Mouse (Mus musculus): ENCODE measurements around the gene Ric8b.

Gene Ric8b

DNA sequence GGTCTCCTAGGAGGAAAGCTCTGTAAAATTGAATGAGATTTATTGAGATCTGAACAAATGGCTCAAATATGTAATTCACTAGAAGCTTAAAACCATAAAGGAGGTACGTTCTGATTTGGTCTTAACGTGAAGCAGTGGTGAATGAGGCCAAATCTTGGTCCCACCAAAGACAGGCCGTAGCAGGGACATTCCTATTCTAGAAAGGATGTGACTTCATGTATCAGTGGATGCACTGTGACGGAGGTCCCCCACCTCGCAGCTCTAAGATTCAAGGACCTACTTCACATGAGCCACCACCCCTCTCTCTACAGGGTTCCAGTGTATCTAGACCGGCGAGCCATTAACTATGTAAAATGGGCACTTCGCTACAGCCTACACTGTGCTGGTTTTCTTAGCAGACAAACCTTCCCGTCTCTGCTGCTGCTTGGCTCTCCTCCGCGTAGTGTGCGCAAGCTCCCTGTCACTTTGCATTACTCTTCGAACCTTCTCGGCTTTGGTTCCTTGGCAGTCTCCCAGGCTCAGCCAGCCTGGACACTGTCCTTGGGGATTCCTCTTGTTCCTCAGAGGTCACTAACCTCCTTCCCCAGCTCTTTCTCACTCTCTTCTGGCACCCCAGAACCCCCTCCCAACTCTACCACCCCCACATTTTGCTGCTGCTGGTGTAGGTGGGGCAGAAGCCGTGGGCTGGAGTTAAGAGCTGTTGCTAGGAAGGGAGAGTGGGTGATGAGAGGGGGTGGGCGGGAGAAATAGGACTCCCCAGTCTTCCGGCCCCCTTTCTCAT lies 8.2 kb upstream of the Ric8b start:
- no peak for DNase-seq (ENCODE audit: low spot score)

DNA sequence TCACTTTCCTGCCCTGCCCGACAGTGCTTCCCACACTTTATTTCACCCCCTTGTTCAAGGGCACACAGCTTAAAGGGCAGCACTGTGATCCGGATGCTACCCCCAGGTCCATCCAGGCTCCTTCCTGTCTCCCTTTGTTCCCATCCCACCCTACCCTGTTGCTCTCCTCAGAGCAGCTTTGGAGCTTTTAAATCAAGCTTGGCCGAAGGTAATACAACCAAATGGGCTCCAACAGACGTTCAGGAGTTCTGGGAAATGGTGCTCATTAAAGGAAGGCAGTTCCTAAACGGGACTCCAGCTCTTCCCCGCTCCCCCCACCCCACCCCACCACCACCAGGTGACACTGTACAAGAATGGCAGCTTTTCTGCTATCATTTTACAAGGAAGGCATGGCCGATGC lies 7.2 kb upstream of the Ric8b start:
- DNase-seq (ENCODE audit: low spot score): no peak

DNA sequence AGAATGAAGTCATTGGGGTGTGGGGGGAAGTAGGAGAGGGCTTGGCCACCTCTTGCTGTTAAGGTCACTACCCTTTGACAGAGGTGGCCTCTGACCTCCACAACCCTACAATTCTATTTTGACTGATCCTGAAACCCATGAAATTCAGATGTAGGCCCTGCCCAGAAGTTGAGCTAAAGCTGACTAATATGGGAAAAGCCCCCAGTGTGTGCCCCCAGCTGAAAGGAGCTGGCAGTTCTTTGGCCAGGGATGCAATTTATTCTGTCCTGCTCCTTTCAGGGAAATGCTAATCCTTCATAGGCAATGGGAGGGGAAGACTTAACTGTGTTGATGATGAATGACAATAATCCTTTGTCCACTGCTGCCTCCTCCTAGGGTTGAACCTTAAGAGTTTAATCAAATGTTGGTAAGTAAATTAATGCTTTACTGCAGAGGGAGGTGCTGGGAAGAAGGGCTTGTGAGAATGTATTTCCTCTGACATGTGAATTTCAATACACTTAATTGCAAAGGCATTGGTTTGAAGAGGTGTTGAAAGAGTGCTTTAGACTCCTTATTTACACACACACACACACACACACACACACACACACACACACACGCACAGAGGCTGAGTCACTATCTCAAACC lies 6.5 kb upstream of the Ric8b start:
- DNase-seq (ENCODE audit: low spot score): no peak

DNA sequence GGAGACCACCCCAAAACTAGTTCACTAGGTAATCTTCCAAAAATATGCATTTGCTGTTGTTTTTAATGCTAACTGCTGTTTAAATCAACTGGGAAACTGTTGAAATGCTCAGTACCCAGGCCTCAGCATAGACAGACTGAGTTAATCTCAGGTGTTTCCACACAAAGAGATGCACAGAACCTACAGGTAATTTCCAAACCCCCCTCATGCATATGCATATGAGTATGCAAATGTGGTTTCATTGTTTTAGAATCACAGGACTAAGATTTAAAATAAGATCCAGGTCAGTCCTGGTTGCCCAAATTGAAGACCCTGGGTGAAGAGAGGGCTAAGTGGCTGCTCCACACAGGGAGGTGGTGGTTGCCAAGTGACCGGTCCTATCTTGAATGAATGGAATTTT lies 4.3 kb upstream of the Ric8b start:
- no peak for DNase-seq (ENCODE audit: low spot score)

DNA sequence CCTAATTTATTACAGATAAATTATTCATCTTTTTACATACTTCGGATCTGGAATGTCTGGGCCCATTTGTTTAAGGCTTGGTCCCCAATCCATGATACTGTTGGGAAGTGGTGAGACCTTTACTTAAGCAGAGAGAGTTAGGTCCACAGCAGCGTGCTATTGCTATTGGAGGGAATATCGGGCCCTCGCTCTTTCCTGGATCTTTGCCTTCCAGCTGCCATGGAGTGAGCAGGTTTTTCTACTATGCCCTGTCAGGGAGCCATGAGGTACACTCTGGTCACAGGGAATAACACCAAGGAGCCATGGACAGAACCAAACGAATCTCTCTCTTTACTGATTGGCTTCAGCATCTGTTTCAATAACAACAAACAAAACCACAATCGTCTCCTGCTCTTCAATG lies 1.9 kb upstream of the Ric8b start:
- no peak for DNase-seq (ENCODE audit: low spot score)

DNA sequence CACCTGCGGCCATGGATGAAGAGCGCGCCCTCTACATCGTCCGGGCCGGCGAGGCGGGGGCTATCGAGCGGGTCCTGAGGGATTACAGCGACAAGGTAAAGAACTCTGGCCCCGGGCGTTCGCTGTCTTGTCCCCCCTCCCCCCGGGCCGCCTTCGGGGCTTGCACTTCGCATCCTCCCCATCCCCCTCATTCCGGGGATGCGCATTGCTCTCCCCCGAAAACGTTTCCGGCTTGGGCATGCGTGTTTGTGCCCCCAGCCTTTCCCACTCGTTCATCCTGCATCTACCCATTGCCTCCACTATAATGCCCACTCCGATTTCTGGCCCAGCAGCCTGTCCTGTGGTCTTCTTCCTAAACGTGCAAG lies 297 bp downstream of the Ric8b start:
- DNase-seq (ENCODE audit: low spot score): no peak

DNA sequence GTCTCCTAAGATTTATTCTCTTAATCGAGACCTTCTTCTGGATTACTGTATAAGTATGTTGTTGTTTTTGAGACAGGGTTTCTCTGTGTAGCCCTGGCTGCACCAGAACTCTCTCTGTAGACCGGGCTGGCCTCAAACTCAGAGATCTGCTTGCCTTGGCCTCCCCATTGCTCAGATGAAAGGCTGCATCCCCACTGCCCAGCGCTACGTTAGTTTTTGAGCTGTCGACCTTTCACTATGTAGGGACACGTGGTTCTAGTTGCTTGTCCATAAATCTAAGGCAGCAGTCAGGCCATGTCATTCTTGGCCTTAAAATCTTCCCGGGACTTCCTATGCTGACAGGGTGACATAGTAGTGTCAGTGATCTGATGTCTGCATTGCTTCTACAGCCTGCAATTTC lies 8.9 kb downstream of the Ric8b start:
- no peak for DNase-seq (ENCODE audit: low spot score)

DNA sequence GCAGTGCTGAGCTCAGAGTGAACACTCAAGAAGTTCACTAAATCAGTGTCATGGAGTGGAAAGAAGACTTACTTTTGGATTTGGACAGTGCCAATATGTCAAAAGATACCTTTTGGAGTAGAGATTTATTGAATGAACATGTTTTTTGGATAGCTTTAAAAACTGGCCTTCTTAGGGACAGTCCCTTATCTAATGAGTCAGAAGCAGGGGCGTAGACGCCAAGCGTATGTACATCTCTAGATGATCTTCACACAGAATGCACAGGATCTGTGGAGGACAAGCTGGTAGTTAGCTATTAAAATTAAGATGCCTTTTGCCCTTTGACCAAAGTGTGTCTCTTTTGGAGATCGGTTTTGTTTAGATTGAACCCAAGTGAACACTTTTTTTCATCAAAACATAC lies 9.5 kb downstream of the Ric8b start:
- DNase-seq (ENCODE audit: low spot score): no peak

DNA sequence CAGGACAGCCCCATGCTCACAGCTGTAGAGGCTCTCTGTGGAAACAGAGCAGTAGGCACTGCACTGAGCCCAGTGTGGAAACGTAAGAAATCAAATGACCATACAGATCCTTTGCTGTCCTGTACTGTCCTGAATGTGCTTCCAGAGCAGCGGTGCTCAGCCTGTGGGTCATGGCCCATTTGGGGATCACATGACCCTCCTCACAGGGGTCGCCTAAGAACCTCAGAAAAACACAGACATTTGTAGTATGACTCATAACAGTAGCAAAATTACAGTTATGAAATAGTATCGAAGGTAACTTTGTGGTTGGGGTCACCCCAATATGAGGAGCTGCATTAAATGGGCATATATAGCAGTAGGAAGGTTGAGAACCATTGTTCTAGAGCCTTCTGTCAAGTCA lies 11.0 kb downstream of the Ric8b start:
- DNase-seq (ENCODE audit: low spot score): no peak

DNA sequence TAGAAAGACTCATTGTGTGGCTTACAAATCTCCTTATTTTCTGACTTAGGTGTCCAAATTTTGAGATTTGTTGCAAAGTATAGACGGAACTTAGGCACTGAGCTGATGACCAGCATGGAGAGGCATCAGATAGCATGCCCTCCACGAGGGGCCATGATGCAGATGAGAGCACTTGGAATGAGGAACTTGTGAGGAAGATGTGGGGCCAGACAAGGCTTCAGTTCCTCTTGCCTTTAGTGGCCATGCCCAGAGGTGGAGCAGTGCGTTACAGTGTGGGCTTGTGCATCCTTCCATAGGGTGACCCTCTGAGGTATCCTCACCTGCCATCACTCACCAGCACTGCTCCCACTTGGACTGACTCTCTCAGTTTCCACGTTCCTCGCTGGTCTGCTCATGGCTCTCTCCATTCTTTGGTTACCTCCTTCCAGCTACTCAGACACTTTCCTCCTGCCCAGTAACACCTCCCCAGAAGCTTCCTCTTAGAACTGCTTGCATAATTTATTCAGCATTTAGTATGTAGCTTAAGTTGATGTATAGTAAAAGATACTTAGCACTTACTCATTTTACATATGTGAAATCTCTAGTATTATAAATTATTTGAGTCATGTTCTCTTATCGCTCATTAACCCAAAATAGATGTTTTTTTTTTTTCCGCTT lies 18.3 kb downstream of the Ric8b start:
- no peak for DNase-seq (ENCODE audit: low spot score)

DNA sequence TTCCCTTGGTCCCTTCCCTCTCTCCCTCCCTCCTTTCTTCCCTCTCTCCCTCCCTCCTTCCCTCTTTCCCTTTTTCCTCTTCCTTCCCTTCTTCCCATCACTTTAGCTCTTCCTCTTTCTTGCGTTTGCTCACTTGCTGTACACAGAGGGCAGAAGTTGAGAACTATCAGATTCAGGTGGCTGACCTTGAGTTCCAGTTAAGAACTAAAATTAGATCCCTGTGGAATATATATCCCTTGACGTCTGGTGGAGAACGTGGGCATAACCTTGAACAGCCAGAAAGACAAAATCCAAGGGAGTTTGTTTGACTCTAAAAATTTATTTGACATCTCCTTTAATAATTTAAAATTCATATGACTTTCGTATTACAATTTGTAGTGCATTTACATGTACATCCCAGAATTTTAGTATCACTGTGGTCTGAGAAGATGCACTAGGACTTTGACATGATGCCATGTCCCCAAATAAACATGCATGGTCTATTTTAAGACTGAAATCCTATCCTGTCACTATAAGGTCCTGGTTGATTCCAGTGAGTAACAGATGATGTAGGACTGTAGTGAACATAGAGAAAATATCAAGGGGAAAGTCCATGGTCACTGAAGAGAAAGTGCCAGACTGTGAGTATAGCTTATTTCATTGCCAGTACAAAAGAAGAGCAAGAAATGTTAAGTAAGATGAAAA lies 19.6 kb downstream of the Ric8b start:
- no peak for DNase-seq (ENCODE audit: low spot score)

DNA sequence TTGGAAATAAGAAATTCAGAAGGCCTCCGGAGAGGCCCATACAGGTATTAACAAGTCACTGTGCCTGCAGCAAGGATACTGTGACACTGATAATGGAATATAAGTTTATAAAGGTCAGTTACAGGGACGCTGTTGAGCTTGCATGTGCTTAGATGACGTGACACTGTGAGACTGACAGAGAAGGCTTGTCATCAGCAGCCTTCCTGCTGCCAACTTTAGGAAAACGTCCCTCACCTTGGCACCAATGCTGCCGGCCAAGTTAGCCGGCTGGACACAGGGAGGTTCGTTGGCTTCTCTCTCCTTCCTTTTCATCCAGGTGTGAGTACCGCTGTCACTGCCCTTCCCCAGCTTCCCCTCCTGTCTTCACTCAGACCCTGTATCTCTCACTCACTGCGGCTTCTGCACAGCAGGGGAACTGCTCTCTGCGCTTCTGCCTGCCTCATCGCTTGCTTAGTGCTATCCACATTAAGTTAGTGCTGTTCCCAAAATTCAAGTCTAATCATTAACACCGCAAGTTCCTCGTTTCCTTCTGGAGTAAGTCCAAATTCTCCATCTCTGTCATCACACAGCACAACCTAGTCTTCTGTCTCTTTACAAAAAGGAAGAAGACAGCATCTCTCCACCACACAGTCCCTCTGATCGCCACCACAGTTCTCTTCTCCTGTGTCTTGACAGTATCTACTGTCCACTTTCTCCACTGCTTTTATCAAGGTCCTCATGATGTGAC lies 20.8 kb downstream of the Ric8b start:
- DNase-seq (ENCODE audit: low spot score): no peak

DNA sequence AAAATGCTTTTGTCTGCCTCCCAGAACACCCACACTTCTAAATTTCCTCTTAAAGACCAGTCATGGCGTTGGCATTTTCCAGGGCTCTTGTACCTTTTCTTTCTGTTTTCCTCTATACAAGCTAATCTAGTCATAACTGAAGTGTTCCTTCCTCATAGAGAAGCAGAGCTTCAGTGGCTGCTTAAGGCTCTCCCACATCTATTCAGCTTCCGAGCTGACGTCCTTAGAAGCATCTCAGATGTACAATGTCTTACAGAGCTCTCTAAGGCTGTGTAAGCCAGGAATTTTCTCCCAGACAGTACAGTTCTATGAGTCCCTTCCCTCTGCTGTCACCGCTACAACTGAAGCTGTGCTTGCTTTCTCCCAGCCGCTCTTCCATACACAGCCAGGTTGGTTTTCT lies 21.5 kb downstream of the Ric8b start:
- DNase-seq (ENCODE audit: low spot score): no peak

DNA sequence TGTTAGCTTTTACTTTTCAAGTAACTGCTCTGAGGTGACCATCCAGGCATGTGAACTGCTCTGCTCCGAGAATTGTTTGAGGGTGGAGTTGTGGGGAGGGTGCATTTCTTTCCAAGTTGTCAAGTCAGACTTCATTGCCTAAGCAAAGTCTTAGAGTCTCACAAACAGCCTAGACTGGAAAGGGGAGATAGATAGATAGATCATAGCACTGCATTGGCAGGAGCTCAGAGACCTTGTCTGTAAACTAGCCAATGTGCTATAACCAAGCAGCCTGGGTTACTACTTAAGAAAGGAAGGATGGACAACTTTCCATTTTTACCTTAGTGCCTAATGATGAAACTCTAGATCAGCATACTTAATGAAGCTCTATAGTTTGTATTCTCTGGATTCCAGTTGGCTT lies 22.9 kb downstream of the Ric8b start:
- DNase-seq (ENCODE audit: low spot score): no peak

DNA sequence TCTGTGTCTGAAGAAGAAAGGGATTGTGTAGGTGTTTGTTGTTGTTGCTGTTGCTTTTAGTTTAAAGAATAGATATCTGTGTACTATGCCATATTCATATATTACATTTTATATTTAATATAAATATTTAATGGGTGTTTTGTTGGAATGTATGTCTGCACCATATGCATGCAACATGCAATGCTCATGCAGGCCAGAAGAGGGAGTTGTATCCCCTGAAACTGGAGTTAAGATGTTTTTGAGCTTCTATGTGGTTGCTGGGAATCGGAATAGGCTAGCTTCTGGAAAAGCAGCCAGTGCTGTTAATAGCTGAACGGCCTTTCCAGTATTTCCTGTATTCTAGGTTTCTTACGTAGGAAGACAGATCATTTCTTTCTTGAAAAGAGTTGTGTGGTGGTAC lies 28.3 kb downstream of the Ric8b start:
- no peak for DNase-seq (ENCODE audit: low spot score)

DNA sequence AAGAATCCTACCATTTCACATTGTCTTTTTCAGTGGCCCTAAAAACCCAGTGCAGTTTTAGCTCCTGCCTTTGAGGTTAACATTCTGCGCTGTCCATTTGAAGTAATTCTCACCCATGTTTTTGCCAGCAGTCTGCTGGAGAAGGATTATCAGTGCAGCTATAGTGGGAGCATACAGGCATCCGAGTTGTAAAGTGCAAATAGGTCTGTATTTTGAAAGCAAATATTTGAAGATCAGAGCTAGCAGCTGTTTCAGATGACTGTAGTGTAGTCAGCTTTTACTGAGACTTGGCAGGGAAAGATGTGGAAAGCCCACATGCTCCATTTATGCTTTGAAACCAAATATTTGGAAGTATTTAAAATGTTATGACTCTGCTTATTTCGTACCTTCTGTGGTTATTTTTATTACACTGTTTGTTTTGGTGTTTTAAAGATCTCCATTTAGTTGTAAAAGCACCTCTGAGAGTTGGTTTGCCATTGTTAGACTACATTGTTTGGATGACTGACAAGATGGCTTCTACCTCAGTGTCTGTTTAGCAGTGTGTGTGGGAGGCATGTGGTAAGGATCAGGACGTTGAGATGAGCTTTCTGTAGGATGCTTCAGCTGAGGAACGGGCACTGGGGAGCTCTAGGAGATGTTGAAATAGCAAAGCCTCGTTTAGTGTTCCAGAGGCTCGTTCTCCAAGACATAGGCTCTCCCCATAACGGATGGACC lies 31.7 kb downstream of the Ric8b start:
- no peak for DNase-seq (ENCODE audit: low spot score)

DNA sequence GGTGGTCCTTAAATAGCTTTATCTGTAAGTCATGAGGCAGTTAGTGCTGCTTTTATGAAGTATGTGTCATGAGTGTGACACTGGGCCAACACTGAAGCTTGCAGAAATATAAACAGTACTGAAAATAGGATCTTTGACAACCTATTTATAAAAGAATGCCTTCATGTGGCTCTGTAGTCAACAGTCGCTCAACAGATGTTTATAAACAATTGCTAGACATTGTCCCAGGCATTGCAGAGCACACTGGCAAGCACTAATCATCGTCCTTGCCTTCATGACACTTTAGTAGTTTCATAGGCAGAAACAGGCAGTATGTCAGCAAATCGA lies 32.2 kb downstream of the Ric8b start:
- DNase-seq (ENCODE audit: low spot score): no peak

DNA sequence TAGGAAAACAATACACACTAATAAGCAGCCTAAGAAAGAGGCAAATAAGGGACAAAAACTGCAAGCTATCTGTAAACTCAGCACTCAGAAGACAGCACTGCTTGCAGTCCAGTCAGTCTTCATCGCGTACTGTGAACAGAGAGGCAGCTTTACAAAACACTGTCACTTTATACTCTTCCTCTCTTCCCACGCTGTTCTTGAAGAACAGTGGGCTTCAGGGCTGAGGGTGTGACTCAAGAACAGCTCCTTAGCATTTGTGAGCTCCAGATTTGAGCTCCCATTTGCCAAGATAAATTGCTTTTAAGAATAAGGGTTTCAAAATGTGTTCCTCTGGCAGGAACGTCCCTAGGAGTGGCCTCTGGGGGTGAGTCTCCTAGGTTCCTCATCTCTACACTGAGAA lies 33.0 kb downstream of the Ric8b start:
- no peak for DNase-seq (ENCODE audit: low spot score)

DNA sequence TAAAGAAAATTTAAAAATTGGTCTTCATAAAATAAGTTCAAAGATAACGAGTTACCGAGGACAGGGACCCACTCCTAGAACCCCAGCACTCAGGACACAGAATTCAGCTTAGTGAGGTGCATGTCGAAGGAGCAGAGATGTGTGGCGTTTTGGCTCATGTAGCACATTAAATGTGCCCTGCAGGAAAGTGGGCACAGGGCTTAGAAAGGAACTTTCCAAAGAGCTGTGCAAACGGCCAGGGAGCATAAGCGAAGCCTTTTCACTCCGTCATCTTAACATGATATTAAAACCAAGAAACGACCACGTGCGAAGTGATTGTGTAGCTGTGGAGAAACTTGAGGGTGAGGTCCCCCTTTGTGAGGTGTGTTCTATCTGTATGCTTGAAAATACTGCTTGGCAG lies 36.8 kb downstream of the Ric8b start:
- DNase-seq (ENCODE audit: low spot score): no peak

DNA sequence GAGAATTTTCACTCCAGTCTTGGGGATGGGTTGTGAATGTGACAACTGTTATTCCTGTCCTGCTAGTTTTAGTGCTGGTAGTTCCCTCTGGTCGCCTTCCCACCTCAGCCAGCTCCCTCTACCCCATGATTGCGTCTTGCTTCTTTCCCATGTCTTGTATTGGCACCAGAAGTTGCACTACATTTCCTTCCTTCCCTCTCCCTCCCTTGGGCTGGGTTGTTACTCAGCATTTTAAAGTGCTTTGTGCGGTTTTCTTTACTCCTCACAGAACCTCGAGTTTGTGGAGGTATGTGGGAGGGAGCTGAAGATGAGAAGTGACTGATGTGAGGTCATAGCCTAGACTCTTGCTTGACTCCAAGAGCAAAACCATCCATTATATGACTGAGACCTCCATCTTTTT lies 38.8 kb downstream of the Ric8b start:
- DNase-seq (ENCODE audit: low spot score): no peak

DNA sequence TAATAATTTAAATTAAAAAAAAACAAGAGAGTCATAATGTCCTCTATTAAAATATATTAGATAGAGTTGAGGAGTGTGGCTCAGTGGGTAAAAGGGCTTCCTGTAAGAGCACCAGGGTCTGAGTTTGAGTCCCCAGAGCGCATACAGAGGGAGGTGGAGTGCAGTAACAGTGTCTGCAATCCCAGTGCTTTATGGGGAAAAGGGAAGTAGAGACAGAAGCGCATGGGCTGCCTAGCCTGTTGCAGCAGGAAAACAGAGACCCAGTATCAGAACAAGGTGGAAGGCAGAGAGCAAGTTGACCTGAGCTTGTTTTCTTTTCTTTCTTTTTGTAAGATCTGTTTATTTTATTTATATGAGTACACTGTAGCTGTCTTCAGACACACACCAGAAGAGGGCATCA lies 41.2 kb downstream of the Ric8b start:
- DNase-seq (ENCODE audit: low spot score): no peak

DNA sequence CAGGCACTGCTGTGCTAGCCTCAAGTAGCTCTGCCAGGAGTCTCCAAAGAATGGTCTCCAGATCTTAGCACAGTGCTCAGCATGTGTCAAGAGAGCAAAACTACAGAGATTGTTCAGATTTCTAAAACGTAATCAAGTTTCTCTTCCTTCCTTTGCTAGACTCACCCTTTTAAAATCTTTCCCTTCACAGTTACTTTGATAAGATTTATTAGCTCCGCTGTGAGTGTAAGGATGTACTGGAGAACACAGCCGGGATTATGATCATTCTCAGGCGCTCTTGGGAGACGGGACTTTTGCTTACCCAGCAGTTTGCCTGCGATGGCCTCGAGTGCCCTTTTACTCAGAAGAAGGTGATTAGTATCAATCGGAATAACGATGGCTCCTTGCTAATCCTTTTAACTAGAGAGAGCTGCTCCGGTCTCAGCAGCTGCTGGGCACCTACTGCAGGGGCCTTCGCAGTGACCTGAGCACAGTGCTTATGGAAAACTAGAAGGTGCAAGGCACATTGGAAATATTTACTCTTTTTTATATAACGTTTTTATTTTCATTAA lies 43.0 kb downstream of the Ric8b start:
- no peak for DNase-seq (ENCODE audit: low spot score)
